Mouse (Mus musculus) CD4-positive, CD25-positive, alpha-beta regulatory T cell, adult 2 months (primary cell): ENCODE results near the gene Eva1c.
A peak's percentile ranks its signal among the peaks of the same experiment; 100 is the strongest.

ENCODE experiments used
- DNase-seq: peaks from one replicate; pipeline ENCODE4 v3.0.0-alpha.2; 2012; ENCODE audit warnings: low read depth, low spot score

Gene Eva1c

GRCm38 (mm10) chr16:90921471-90922159 lies 95.1 kb downstream of the Eva1c start:
- DNase-seq = no peak

- no peak for DNase-seq
Measured at GRCm38 (mm10) chr16:90924606-90925370, 98.3 kb downstream of the Eva1c start.

- DNase-seq = peak; percentile 45
Measured at GRCm38 (mm10) chr16:90925461-90925860, 98.9 kb downstream of the Eva1c start.

- no peak for DNase-seq
Measured at GRCm38 (mm10) chr16:90927446-90927845, 100.9 kb downstream of the Eva1c start.

- peak; percentile 18 for DNase-seq
Measured at GRCm38 (mm10) chr16:90933534-90934176, 107.1 kb downstream of the Eva1c start.

GRCm38 (mm10) chr16:90934193-90934686 lies 107.7 kb downstream of the Eva1c start:
- no peak for DNase-seq

- peak; percentile 96 for DNase-seq
Measured at GRCm38 (mm10) chr16:90934687-90935328, 108.3 kb downstream of the Eva1c start, which contains the start of gene Cfap298. Cfap298 (minus strand) TSS chr16:90935114.

GRCm38 (mm10) chr16:90941246-90941645 lies 114.7 kb downstream of the Eva1c start:
- no peak for DNase-seq

- no peak for DNase-seq
Measured at GRCm38 (mm10) chr16:90946977-90947376, 120.5 kb downstream of the Eva1c start.

GRCm38 (mm10) chr16:90950354-90950963 lies 123.9 kb downstream of the Eva1c start:
- DNase-seq = no peak

GRCm38 (mm10) chr16:90953147-90953546 lies 126.6 kb downstream of the Eva1c start:
- DNase-seq = no peak

GRCm38 (mm10) chr16:90953770-90954169 lies 127.3 kb downstream of the Eva1c start:
- DNase-seq = peak; percentile 39
